ENCODE assay signal across 8 mouse cellular contexts in the genomic region with DNA sequence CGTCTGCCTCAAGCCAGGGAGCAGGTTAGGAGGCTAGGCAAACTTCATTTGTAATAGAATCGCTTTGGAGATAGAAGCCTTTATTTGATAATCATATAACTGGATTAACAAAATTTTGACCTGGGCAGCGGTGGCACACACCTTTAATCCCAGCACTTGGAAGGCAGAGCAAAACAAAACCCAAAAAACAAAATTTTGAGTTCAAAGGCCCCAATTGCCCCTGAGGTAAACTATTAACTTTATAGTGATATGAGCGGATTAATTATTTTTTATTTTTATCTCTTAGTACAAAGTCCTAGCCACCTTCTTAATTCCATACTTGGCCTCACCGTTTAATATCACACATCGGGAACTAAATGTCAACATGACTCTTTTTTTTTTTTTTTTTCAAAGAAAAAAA. TPM values are rescaled to one million over a fixed set of nuclear protein-coding genes. Genes with fewer than 3 reads are reported as not detected.
DNase-seq lines count a peak whose midpoint lies in the region; ATAC-seq and TF ChIP-seq lines count a peak whose summit lies in the region.

No protein-coding gene starts in this region.

- DNase-seq in heart, postnatal 10 days = no peak
- no peak for DNase-seq in midbrain, embryonic 11.5 days (ENCODE audit: low spot score, missing footprints)
- no peak for DNase-seq in adrenal gland, adult 8-10 months
- DNase-seq in B cell, adult 2 months = no peak
- no peak for DNase-seq in lung, postnatal 14 days

- H3K9me3 ChIP-seq in heart, embryonic 16.5 days (replicated peaks; ENCODE audit: control insufficient read depth, low read length) = no peaks in the 10 kb centered on the region
- H3K9me3 ChIP-seq in hindbrain, embryonic 13.5 days = no peaks in the 10 kb centered on the region
- H3K9me3 ChIP-seq in midbrain, embryonic 11.5 days (ENCODE audit: control insufficient read depth, low read length) = no peaks in the 10 kb centered on the region

- peak overlapping the region; percentile 90 for H3K27ac ChIP-seq in heart, embryonic 16.5 days (ENCODE audit: low read length)
- H3K27ac ChIP-seq in bone marrow, adult 2 months (ENCODE audit: control insufficient read depth, insufficient read depth, low read depth, low read length, poor library complexity) = no peak overlapping the region
- H3K27ac ChIP-seq in hindbrain, embryonic 13.5 days = peak overlapping the region; percentile 91
- no peak overlapping the region for H3K27ac ChIP-seq in midbrain, embryonic 11.5 days (ENCODE audit: low read depth, low read length)

- 83% methylated on average over 6 of the region's 6 CpGs for WGBS in heart, embryonic 16.5 days
- 80% methylated on average over 6 of the region's 6 CpGs for WGBS in bone marrow, adult 2 months
- 87% methylated on average over 6 of the region's 6 CpGs for WGBS in hindbrain, embryonic 13.5 days
- 79% methylated on average over 6 of the region's 6 CpGs for WGBS in midbrain, embryonic 11.5 days

- no peak for ATAC-seq in heart, embryonic 16.5 days (replicated peaks; ENCODE audit: extremely low read depth, insufficient read depth, low FRiP score)
- no peak for ATAC-seq in hindbrain, embryonic 13.5 days (ENCODE audit: low FRiP score)
- no peak for ATAC-seq in midbrain, embryonic 11.5 days (ENCODE audit: low FRiP score)

- peaks cover 9% of the 10 kb centered on the region for H3K4me1 ChIP-seq in heart, embryonic 16.5 days (ENCODE audit: control insufficient read depth, insufficient read depth, low read length)
- peaks cover 2% of the 10 kb centered on the region; the same call in 1 of the 2 replicates for H3K4me1 ChIP-seq in bone marrow, adult 2 months (ENCODE audit: control insufficient read depth, insufficient read depth, low read length)
- H3K4me1 ChIP-seq in hindbrain, embryonic 13.5 days (replicated peaks) = peaks cover 19% of the 10 kb centered on the region
- H3K4me1 ChIP-seq in midbrain, embryonic 11.5 days (ENCODE audit: control insufficient read depth, insufficient read depth, low read length) = peaks cover 6% of the 10 kb centered on the region; the same call in 1 of the 2 replicates

- peak overlapping the region; percentile 88 for H3K9ac ChIP-seq in heart, embryonic 16.5 days (ENCODE audit: low read length)
- peak overlapping the region; percentile 84 for H3K9ac ChIP-seq in hindbrain, embryonic 13.5 days
- H3K9ac ChIP-seq in midbrain, embryonic 11.5 days (ENCODE audit: low read length) = peak overlapping the region; percentile 77

- no peak for TF ChIP-seq CTCF in bone marrow, adult 2 months (IDR thresholded peaks at IDR 0.05; ENCODE audit: control insufficient read depth, insufficient read depth, low read length)

- H3K27me3 ChIP-seq in heart, embryonic 16.5 days (ENCODE audit: control insufficient read depth, insufficient read depth, low read length) = no peaks in the 10 kb centered on the region
- no peaks in the 10 kb centered on the region for H3K27me3 ChIP-seq in hindbrain, embryonic 13.5 days
- no peaks in the 10 kb centered on the region for H3K27me3 ChIP-seq in midbrain, embryonic 11.5 days (ENCODE audit: control insufficient read depth, insufficient read depth, low read length)

- no peak for TF ChIP-seq POLR2A in bone marrow, adult 2 months (IDR thresholded peaks at IDR 0.05; ENCODE audit: borderline replicate concordance, control insufficient read depth, low read depth, low read length)

- intact Hi-C loops in heart, postnatal 10 days (cut with DNase I) = loop anchor here (5.0 kb wide), 1 partner anchor 91 kb away; no protein-coding TSS in a partner anchor

- peak overlapping the region; percentile 75 for H3K4me2 ChIP-seq in heart, embryonic 16.5 days (ENCODE audit: low read depth, low read length)
- H3K4me2 ChIP-seq in hindbrain, embryonic 13.5 days = peak overlapping the region; percentile 82
- peak overlapping the region; percentile 91 for H3K4me2 ChIP-seq in midbrain, embryonic 11.5 days

- H3K36me3 ChIP-seq in heart, embryonic 16.5 days (ENCODE audit: control insufficient read depth, insufficient read depth) = peaks cover 2% of the 10 kb centered on the region; the same call in 1 of the 2 replicates
- H3K36me3 ChIP-seq in hindbrain, embryonic 13.5 days = peaks cover 7% of the 10 kb centered on the region
- no peaks in the 10 kb centered on the region; the same call in 1 of the 2 replicates for H3K36me3 ChIP-seq in midbrain, embryonic 11.5 days (ENCODE audit: control insufficient read depth, insufficient read depth, low read length)

- peak overlapping the region; percentile 62 for H3K4me3 ChIP-seq in heart, embryonic 16.5 days (ENCODE audit: low read length)
- H3K4me3 ChIP-seq in bone marrow, adult 2 months (replicated peaks; ENCODE audit: control insufficient read depth, low read depth, low read length) = peak overlapping the region; percentile 49
- H3K4me3 ChIP-seq in hindbrain, embryonic 13.5 days = peak overlapping the region; percentile 52
- H3K4me3 ChIP-seq in midbrain, embryonic 11.5 days (ENCODE audit: low read depth, low read length) = peak overlapping the region; percentile 58

RNA-seq across cellular contexts. Expression of a gene that starts 1.1 kb away (rescaled TPM):
- polyA plus RNA-seq in heart, embryonic 16.5 days (2015; fragmentation: Nextera tagmentation; extraction: Ambion mirVana) = 4.6 and 6.5 TPM in 2 replicates
- 1 to 10 TPM; 1.4 to 2.1 TPM for total RNA-seq in heart, postnatal 10 days (2021)
- 1.3 and 24.1 TPM in 2 replicates for polyA plus RNA-seq in bone marrow, adult 2 months (2011; ENCODE audit: insufficient read depth, insufficient read length, low replicate concordance, missing spikeins)
- polyA plus RNA-seq in hindbrain, embryonic 13.5 days (2015; fragmentation: Nextera tagmentation; extraction: Ambion mirVana) = 16.0 and 20.0 TPM in 2 replicates
- 5.7 and 6.2 TPM in 2 replicates for polyA plus RNA-seq in midbrain, embryonic 11.5 days (2014; fragmentation: Nextera tagmentation; extraction: Ambion mirVana)
- 10 to 100 TPM; 52.4 to 75.3 (median 66.3) TPM for total RNA-seq in adrenal gland, adult 8-10 months (2022)

RNA-seq across cellular contexts. Expression of a gene that starts 4.9 kb away (rescaled TPM):
- 20.8 and 23.1 TPM in 2 replicates for polyA plus RNA-seq in heart, embryonic 16.5 days (2015; fragmentation: Nextera tagmentation; extraction: Ambion mirVana)
- 10 to 100 TPM; 12.2 to 13.4 TPM for total RNA-seq in heart, postnatal 10 days (2021)
- 8.9 and 10.1 TPM in 2 replicates for polyA plus RNA-seq in bone marrow, adult 2 months (2011; ENCODE audit: insufficient read depth, insufficient read length, low replicate concordance, missing spikeins)
- 50.0 and 55.5 TPM in 2 replicates for polyA plus RNA-seq in hindbrain, embryonic 13.5 days (2015; fragmentation: Nextera tagmentation; extraction: Ambion mirVana)
- polyA plus RNA-seq in midbrain, embryonic 11.5 days (2014; fragmentation: Nextera tagmentation; extraction: Ambion mirVana) = 33.6 and 40.7 TPM in 2 replicates
- 10 to 100 TPM; 61.2 to 72.8 (median 68.0) TPM for total RNA-seq in adrenal gland, adult 8-10 months (2022)

RNA-seq across cellular contexts. Expression of a gene that starts 11.9 kb away (rescaled TPM):
- 2.1 and 2.9 TPM in 2 replicates for polyA plus RNA-seq in heart, embryonic 16.5 days (2015; fragmentation: Nextera tagmentation; extraction: Ambion mirVana)
- total RNA-seq in heart, postnatal 10 days (2021) = 1 to 10 TPM in 1 of 2 experiments, under 1 TPM in 1; 0.98 to 1.1 TPM
- 0.75 and 1.1 TPM in 2 replicates for polyA plus RNA-seq in bone marrow, adult 2 months (2011; ENCODE audit: insufficient read depth, insufficient read length, low replicate concordance, missing spikeins)
- 6.8 and 6.9 TPM in 2 replicates for polyA plus RNA-seq in hindbrain, embryonic 13.5 days (2015; fragmentation: Nextera tagmentation; extraction: Ambion mirVana)
- 6.0 and 7.0 TPM in 2 replicates for polyA plus RNA-seq in midbrain, embryonic 11.5 days (2014; fragmentation: Nextera tagmentation; extraction: Ambion mirVana)
- 10 to 100 TPM; 19.3 to 26.1 (median 22.0) TPM for total RNA-seq in adrenal gland, adult 8-10 months (2022)

RNA-seq across cellular contexts. Expression of a gene that starts 44.9 kb away (rescaled TPM):
- polyA plus RNA-seq in heart, embryonic 16.5 days (2015; fragmentation: Nextera tagmentation; extraction: Ambion mirVana) = 40.2 and 54.6 TPM in 2 replicates
- 10 to 100 TPM; 56.9 to 64.3 TPM for total RNA-seq in heart, postnatal 10 days (2021)
- 36.6 and 50.6 TPM in 2 replicates for polyA plus RNA-seq in bone marrow, adult 2 months (2011; ENCODE audit: insufficient read depth, insufficient read length, low replicate concordance, missing spikeins)
- polyA plus RNA-seq in hindbrain, embryonic 13.5 days (2015; fragmentation: Nextera tagmentation; extraction: Ambion mirVana) = 49.9 and 53.4 TPM in 2 replicates
- polyA plus RNA-seq in midbrain, embryonic 11.5 days (2014; fragmentation: Nextera tagmentation; extraction: Ambion mirVana) = 40.3 and 42.6 TPM in 2 replicates
- total RNA-seq in adrenal gland, adult 8-10 months (2022) = 100 to 1,000 TPM in 3 of 4 experiments, 10 to 100 TPM in 1; 99.2 to 142 (median 122) TPM

RNA-seq across cellular contexts. Expression of a gene that starts 47.6 kb away (rescaled TPM):
- polyA plus RNA-seq in heart, embryonic 16.5 days (2015; fragmentation: Nextera tagmentation; extraction: Ambion mirVana) = not detected in 2 replicates
- not detected for total RNA-seq in heart, postnatal 10 days (2021)
- 1.4 TPM in 1 of 2 replicates, not detected in the other for polyA plus RNA-seq in bone marrow, adult 2 months (2011; ENCODE audit: insufficient read depth, insufficient read length, low replicate concordance, missing spikeins)
- not detected in 2 replicates for polyA plus RNA-seq in hindbrain, embryonic 13.5 days (2015; fragmentation: Nextera tagmentation; extraction: Ambion mirVana)
- polyA plus RNA-seq in midbrain, embryonic 11.5 days (2014; fragmentation: Nextera tagmentation; extraction: Ambion mirVana) = not detected in 2 replicates
- total RNA-seq in adrenal gland, adult 8-10 months (2022) = 1 to 10 TPM; 3.6 to 8.9 (median 5.8) TPM

Comparison
In these comparisons a context has a peak if more than half of its experiments do, and no peak if none do; other contexts are left out.
1. H3K27ac ChIP-seq: peak in heart, embryonic 16.5 days (single experiment) and hindbrain, embryonic 13.5 days (single experiment); none in bone marrow, adult 2 months (single experiment) and midbrain, embryonic 11.5 days (single experiment).
2. Peak in every context shown above with its lines, with median percentiles within 50 percentile points of each other: H3K4me2 ChIP-seq, H3K4me3 ChIP-seq and H3K9ac ChIP-seq.